Mouse (Mus musculus) limb, embryonic 14.5 days (tissue): ENCODE data around the gene Slc24a3. TPM values are rescaled to one million over a fixed set of nuclear protein-coding genes. Genes with fewer than 3 reads are reported as not detected.

Experiments
- ATAC-seq: fragments of 200-750 bp; cut with Nextera tagmentation; 2 replicates; pipeline ENCODE4 v1.8.0; 2017; ENCODE audit warnings: low read depth, moderate number of reproducible peaks, moderate TSS enrichment; ENCODE audit not compliant: low FRiP score
- DNase-seq: peaks from one replicate; pipeline ENCODE4 v3.0.0-alpha.2; 2015; ENCODE audit warnings: low spot score
- H3K27ac ChIP-seq: fragments of 300-500 bp; sonication (generic); replicated peaks from 2 replicates; pipeline ENCODE4 v1.5.1; 2014; ENCODE audit warnings: low read depth, mild to moderate bottlenecking, low read length, moderate library complexity, mixed read lengths
- H3K27me3 ChIP-seq: fragments of 300-500 bp; sonication (generic); 2 replicates; pipeline ENCODE4 v1.6.1; 2014; ENCODE audit warnings: low read length, mixed read lengths; ENCODE audit not compliant: control insufficient read depth, insufficient read depth
- H3K36me3 ChIP-seq: fragments of 300-500 bp; sonication (generic); 2 replicates; pipeline ENCODE4 v1.6.1; 2014; ENCODE audit warnings: mild to moderate bottlenecking, low read length, moderate library complexity, mixed read lengths; ENCODE audit not compliant: control insufficient read depth, insufficient read depth
- H3K4me1 ChIP-seq: fragments of 300-500 bp; sonication (generic); 2 replicates; pipeline ENCODE4 v1.6.1; 2014; ENCODE audit warnings: antibody characterized with exemption, low read length, mixed read lengths; ENCODE audit not compliant: control insufficient read depth, insufficient read depth
- H3K4me2 ChIP-seq: fragments of 300-500 bp; sonication (generic); replicated peaks from 2 replicates; pipeline ENCODE4 v1.6.1; 2014; ENCODE audit warnings: low read depth, mild to moderate bottlenecking, low read length, moderate library complexity; ENCODE audit not compliant: severe bottlenecking
- H3K4me3 ChIP-seq: fragments of 300-500 bp; sonication (generic); replicated peaks from 2 replicates; pipeline ENCODE4 v1.5.1; 2014; ENCODE audit warnings: low read length
- H3K9ac ChIP-seq: fragments of 300-500 bp; sonication (generic); 2 replicates; pipeline ENCODE4 v1.6.1; 2014; ENCODE audit warnings: mild to moderate bottlenecking, low read depth, low read length, moderate library complexity; ENCODE audit not compliant: severe bottlenecking
- H3K9me3 ChIP-seq: fragments of 300-500 bp; sonication (generic); 2 replicates; pipeline ENCODE4 v1.6.1; 2016; ENCODE audit warnings: low read length; ENCODE audit not compliant: control insufficient read depth
- POLR2A ChIP-seq: fragments of 200-500 bp; IDR thresholded peaks from 2 replicates; pipeline ENCODE4 v1.8.0; 2012; ENCODE audit warnings: inconsistent platforms, mild to moderate bottlenecking, moderate library complexity, borderline replicate concordance; ENCODE audit not compliant: insufficient read depth, insufficient read length; ENCODE audit errors: extremely low read depth
- WGBS: fragments of 180-500 bp; shearing (Covaris S2); extraction: QIAGEN DNeasy Blood & Tissue Kit; methylation state at CpG from one replicate; pipeline ENCODE4 v1.1.7; 2014; 5-methylcytosine and 5-hydroxymethylcytosine counted together
- polyA plus RNA-seq, 2 experiments: library from polyadenylated mRNA; depleted of rRNA in 1 of 2; stranded (reverse) in 1 of 2; unstranded in 1 of 2; fragments of >200 nt; fragmentation: Nextera tagmentation in 1 of 2; extraction: Ambion mirVana in 1 of 2; gene quantifications; 2 replicates each; pipeline versions ENCODE4 v1.2.1 to v1.2.3; 2012 to 2014

Gene Slc24a3
- polyA plus RNA-seq, 2 experiments: 4.7 to 7.4 TPM

DNA sequence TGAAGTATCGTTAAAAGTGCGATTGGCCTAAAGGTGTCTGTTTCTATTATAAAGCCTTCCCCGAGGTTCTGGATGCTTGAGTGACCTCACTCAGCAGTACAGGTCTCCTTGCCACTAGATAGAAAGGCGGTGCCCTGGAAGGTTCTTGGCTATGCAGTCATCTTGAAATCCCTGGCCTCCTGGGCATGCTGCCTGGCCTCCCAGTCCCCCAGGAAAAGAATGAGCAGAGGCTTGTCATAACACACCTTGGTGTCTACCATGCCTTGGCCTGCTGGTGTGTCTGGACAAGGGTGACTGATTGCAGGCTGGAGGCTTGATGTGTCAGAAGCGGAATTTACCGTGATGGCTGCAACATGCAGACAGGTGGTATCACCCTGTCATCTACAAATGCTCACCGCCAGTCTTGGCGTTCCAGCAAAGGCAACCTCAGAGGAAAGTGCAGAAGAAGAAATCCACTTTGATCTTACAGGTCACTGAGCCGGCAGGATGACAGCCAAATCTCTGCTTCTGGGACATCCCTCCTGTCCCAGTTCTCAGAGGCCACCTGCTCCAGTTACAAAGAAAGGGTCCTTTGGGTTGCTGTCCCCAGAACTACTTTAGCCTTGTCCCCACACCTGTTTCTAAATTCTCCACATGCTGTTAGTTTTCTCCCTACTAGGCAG, 106.6 kb downstream of the Slc24a3 start:
- TF ChIP-seq POLR2A: no peak
- Histone ChIP-seq H3K36me3 (no peaks in the 10 kb centered on the region), H3K4me3 (no peak overlapping the region), H3K27ac (no peak overlapping the region), H3K9me3 (no peaks in the 10 kb centered on the region), H3K9ac (no peak overlapping the region), H3K27me3 (no peaks in the 10 kb centered on the region), H3K4me2 (no peak overlapping the region), H3K4me1 (no peaks in the 10 kb centered on the region)
- 80% methylated on average over 9 of the region's 9 CpGs for WGBS
- DNase-seq (no peak), ATAC-seq (no peak)

GRCm38 (mm10) chr2:145279336-145279735, 111.8 kb downstream of the Slc24a3 start:
- no peak overlapping the region for H3K4me2 ChIP-seq
- H3K27ac ChIP-seq: no peak overlapping the region
- H3K36me3 ChIP-seq: no peaks in the 10 kb centered on the region
- H3K27me3 ChIP-seq: no peaks in the 10 kb centered on the region
- H3K9ac ChIP-seq: no peak overlapping the region
- TF ChIP-seq POLR2A: no peak
- no peaks in the 10 kb centered on the region for H3K9me3 ChIP-seq
- H3K4me3 ChIP-seq: no peak overlapping the region
- 86% methylated on average over 1 of the region's 1 CpGs for WGBS
- DNase-seq (no peak), ATAC-seq (no peak)
- no peaks in the 10 kb centered on the region for H3K4me1 ChIP-seq

DNA sequence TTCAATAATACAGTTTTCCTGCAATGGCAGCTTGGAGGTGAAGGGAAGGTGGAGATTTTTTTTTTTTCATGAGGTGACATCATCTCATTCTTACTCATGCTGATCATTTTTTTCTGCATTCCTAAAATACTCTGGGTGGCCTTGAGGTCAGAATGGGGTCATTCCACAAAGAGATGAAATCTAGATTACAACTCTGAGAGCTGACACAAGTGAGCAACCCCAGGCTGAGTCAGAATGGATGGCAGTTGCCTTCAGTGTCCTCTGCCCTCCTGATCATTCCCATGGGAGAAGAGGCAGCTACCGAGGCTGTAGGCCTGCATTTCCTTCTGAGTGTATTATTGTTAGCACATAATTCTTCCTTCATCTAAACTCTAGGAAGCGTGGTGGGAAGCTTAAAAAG, 116.2 kb downstream of the Slc24a3 start:
- ATAC-seq (no peak), DNase-seq (no peak)
- no peak for TF ChIP-seq POLR2A
- H3K4me3 ChIP-seq: no peak overlapping the region
- H3K27ac ChIP-seq: no peak overlapping the region
- no peak overlapping the region for H3K4me2 ChIP-seq
- no peaks in the 10 kb centered on the region for H3K9me3 ChIP-seq
- H3K36me3 ChIP-seq: no peaks in the 10 kb centered on the region
- no peaks in the 10 kb centered on the region for H3K4me1 ChIP-seq
- H3K27me3 ChIP-seq: no peaks in the 10 kb centered on the region
- 58% methylated on average over 2 of the region's 2 CpGs for WGBS
- no peak overlapping the region for H3K9ac ChIP-seq

- ATAC-seq (no peak), DNase-seq (no peak)
- Histone ChIP-seq H3K9me3 (no peaks in the 10 kb centered on the region), H3K9ac (no peak overlapping the region), H3K27ac (no peak overlapping the region), H3K4me1 (peaks cover 10% of the 10 kb centered on the region), H3K36me3 (no peaks in the 10 kb centered on the region), H3K4me3 (no peak overlapping the region), H3K4me2 (no peak overlapping the region), H3K27me3 (no peaks in the 10 kb centered on the region)
- no peak for TF ChIP-seq POLR2A
- 17% methylated on average over 1 of the region's 1 CpGs for WGBS
Measured at GRCm38 (mm10) chr2:145288501-145288900, 120.9 kb downstream of the Slc24a3 start.

GRCm38 (mm10) chr2:145291473-145291872, 123.9 kb downstream of the Slc24a3 start:
- no peak overlapping the region for H3K9ac ChIP-seq
- 32% methylated on average over 2 of the region's 2 CpGs for WGBS
- peaks cover 10% of the 10 kb centered on the region for H3K4me1 ChIP-seq

More at GRCm38 (mm10) chr2:145291473-145291872, 123.9 kb downstream of the Slc24a3 start:
- Histone ChIP-seq H3K4me2 (no peak overlapping the region), H3K4me3 (no peak overlapping the region), H3K27me3 (no peaks in the 10 kb centered on the region), H3K36me3 (no peaks in the 10 kb centered on the region), H3K9me3 (no peaks in the 10 kb centered on the region), H3K27ac (no peak overlapping the region)
- TF ChIP-seq POLR2A: no peak
- DNase-seq: no peak
- ATAC-seq: no peak
